Mouse (Mus musculus): ENCODE measurements around the gene Rhobtb3. TPM values are rescaled to one million over a fixed set of nuclear protein-coding genes. Genes with fewer than 3 reads are reported as not detected.
"Not testable (repeated sequence)": the region's sequence is repeated elsewhere in the genome, so short reads cannot be mapped to it uniquely, and the experiment has no call there.

Gene Rhobtb3
- polyA plus RNA-seq, 1 experiment from 2014 or later: 33.1 TPM

GRCm38 (mm10) chr13:75832697-75833096, 111.0 kb downstream of the Rhobtb3 start:
- ATAC-seq: no peak
- H3K9ac ChIP-seq (replicated peaks; ENCODE audit: low read depth, low read length): no peak overlapping the region
- no peaks in the 10 kb centered on the region for H3K9me3 ChIP-seq (ENCODE audit: control insufficient read depth, low read length)
- H3K27ac ChIP-seq (ENCODE audit: low read length): no peak overlapping the region
- H3K4me1 ChIP-seq (replicated peaks; ENCODE audit: control insufficient read depth, insufficient read depth, low read length): no peaks in the 10 kb centered on the region
- H3K4me3 ChIP-seq (replicated peaks; ENCODE audit: low read length): no peak overlapping the region
- no peaks in the 10 kb centered on the region for H3K36me3 ChIP-seq (ENCODE audit: control insufficient read depth, insufficient read depth)
- no peak overlapping the region for H3K4me2 ChIP-seq (ENCODE audit: low read length)
- no peaks in the 10 kb centered on the region for H3K27me3 ChIP-seq (replicated peaks; ENCODE audit: control insufficient read depth, insufficient read depth, low read length)

GRCm38 (mm10) chr13:75831710-75832109, 112.0 kb downstream of the Rhobtb3 start:
- H3K4me3 ChIP-seq (replicated peaks; ENCODE audit: low read length): no peak overlapping the region
- 78% methylated on average over 6 of the region's 6 CpGs for WGBS
- no peak overlapping the region for H3K9ac ChIP-seq (replicated peaks; ENCODE audit: low read depth, low read length)
- no peaks in the 10 kb centered on the region for H3K9me3 ChIP-seq (ENCODE audit: control insufficient read depth, low read length)
- no peak overlapping the region for H3K4me2 ChIP-seq (ENCODE audit: low read length)
- no peak for ATAC-seq
- no peak overlapping the region for H3K27ac ChIP-seq (ENCODE audit: low read length)
- no peaks in the 10 kb centered on the region for H3K36me3 ChIP-seq (ENCODE audit: control insufficient read depth, insufficient read depth)
- no peaks in the 10 kb centered on the region for H3K27me3 ChIP-seq (replicated peaks; ENCODE audit: control insufficient read depth, insufficient read depth, low read length)
- H3K4me1 ChIP-seq (replicated peaks; ENCODE audit: control insufficient read depth, insufficient read depth, low read length): no peaks in the 10 kb centered on the region

- no peak overlapping the region for H3K9ac ChIP-seq (replicated peaks; ENCODE audit: low read depth, low read length)
- ATAC-seq: no peak
- H3K4me1 ChIP-seq (replicated peaks; ENCODE audit: control insufficient read depth, insufficient read depth, low read length): no peaks in the 10 kb centered on the region
- H3K27me3 ChIP-seq (replicated peaks; ENCODE audit: control insufficient read depth, insufficient read depth, low read length): no peaks in the 10 kb centered on the region
- no peak overlapping the region for H3K4me3 ChIP-seq (replicated peaks; ENCODE audit: low read length)
- H3K4me2 ChIP-seq (ENCODE audit: low read length): no peak overlapping the region
- no peaks in the 10 kb centered on the region for H3K36me3 ChIP-seq (ENCODE audit: control insufficient read depth, insufficient read depth)
- H3K9me3 ChIP-seq (ENCODE audit: control insufficient read depth, low read length): no peaks in the 10 kb centered on the region
- H3K27ac ChIP-seq (ENCODE audit: low read length): no peak overlapping the region
- WGBS: 90% methylated on average over 1 of the region's 1 CpGs
These were observed 113.0 kb downstream of the Rhobtb3 start for GRCm38 (mm10) chr13:75830708-75831107.

GRCm38 (mm10) chr13:75825388-75825787, 118.3 kb downstream of the Rhobtb3 start:
- Histone ChIP-seq H3K36me3 (ENCODE audit: control insufficient read depth, insufficient read depth) (no peaks in the 10 kb centered on the region), H3K9ac (replicated peaks; ENCODE audit: low read depth, low read length) (no peak overlapping the region), H3K27ac (ENCODE audit: low read length) (no peak overlapping the region), H3K4me2 (ENCODE audit: low read length) (no peak overlapping the region), H3K4me3 (replicated peaks; ENCODE audit: low read length) (no peak overlapping the region), H3K4me1 (replicated peaks; ENCODE audit: control insufficient read depth, insufficient read depth, low read length) (no peaks in the 10 kb centered on the region), H3K27me3 (replicated peaks; ENCODE audit: control insufficient read depth, insufficient read depth, low read length) (no peaks in the 10 kb centered on the region), H3K9me3 (ENCODE audit: control insufficient read depth, low read length) (no peaks in the 10 kb centered on the region)
- 100% methylated on average over 1 of the region's 1 CpGs for WGBS
- no peak for ATAC-seq

GRCm38 (mm10) chr13:75824611-75825319, 119.0 kb downstream of the Rhobtb3 start:
- H3K9ac ChIP-seq (replicated peaks; ENCODE audit: low read depth, low read length): no peak overlapping the region
- no peak overlapping the region for H3K27ac ChIP-seq (ENCODE audit: low read length)
- H3K4me2 ChIP-seq (ENCODE audit: low read length): no peak overlapping the region
- no peaks in the 10 kb centered on the region for H3K4me1 ChIP-seq (replicated peaks; ENCODE audit: control insufficient read depth, insufficient read depth, low read length)
- ATAC-seq: no peak
- no peaks in the 10 kb centered on the region for H3K27me3 ChIP-seq (replicated peaks; ENCODE audit: control insufficient read depth, insufficient read depth, low read length)
- H3K36me3 ChIP-seq (ENCODE audit: control insufficient read depth, insufficient read depth): no peaks in the 10 kb centered on the region
- no peaks in the 10 kb centered on the region for H3K9me3 ChIP-seq (ENCODE audit: control insufficient read depth, low read length)
- 87% methylated on average over 5 of the region's 5 CpGs for WGBS
- no peak overlapping the region for H3K4me3 ChIP-seq (replicated peaks; ENCODE audit: low read length)

- Histone ChIP-seq H3K4me3 (replicated peaks; ENCODE audit: low read length) (no peak overlapping the region), H3K9me3 (ENCODE audit: control insufficient read depth, low read length) (no peaks in the 10 kb centered on the region), H3K9ac (replicated peaks; ENCODE audit: low read depth, low read length) (no peak overlapping the region), H3K36me3 (ENCODE audit: control insufficient read depth, insufficient read depth) (no peaks in the 10 kb centered on the region), H3K4me2 (ENCODE audit: low read length) (no peak overlapping the region), H3K27me3 (replicated peaks; ENCODE audit: control insufficient read depth, insufficient read depth, low read length) (no peaks in the 10 kb centered on the region), H3K4me1 (replicated peaks; ENCODE audit: control insufficient read depth, insufficient read depth, low read length) (no peaks in the 10 kb centered on the region), H3K27ac (ENCODE audit: low read length) (no peak overlapping the region)
- no peak for ATAC-seq
- 96% methylated on average over 8 of the region's 9 CpGs for WGBS
These were observed 120.5 kb downstream of the Rhobtb3 start for GRCm38 (mm10) chr13:75823201-75823600.

GRCm38 (mm10) chr13:75822366-75822765, 121.4 kb downstream of the Rhobtb3 start:
- H3K9ac ChIP-seq (replicated peaks; ENCODE audit: low read depth, low read length); H3K9me3 ChIP-seq (ENCODE audit: control insufficient read depth, low read length); H3K4me1 ChIP-seq (replicated peaks; ENCODE audit: control insufficient read depth, insufficient read depth, low read length); H3K4me2 ChIP-seq (ENCODE audit: low read length); H3K27ac ChIP-seq (ENCODE audit: low read length); H3K4me3 ChIP-seq (replicated peaks; ENCODE audit: low read length); H3K36me3 ChIP-seq (ENCODE audit: control insufficient read depth, insufficient read depth); H3K27me3 ChIP-seq (replicated peaks; ENCODE audit: control insufficient read depth, insufficient read depth, low read length); ATAC-seq: not testable (repeated sequence)
- WGBS: 90% methylated on average over 4 of the region's 4 CpGs

GRCm38 (mm10) chr13:75819898-75820297, 123.8 kb downstream of the Rhobtb3 start:
- no peaks in the 10 kb centered on the region for H3K36me3 ChIP-seq (ENCODE audit: control insufficient read depth, insufficient read depth)
- no peak overlapping the region for H3K4me3 ChIP-seq (replicated peaks; ENCODE audit: low read length)

More at GRCm38 (mm10) chr13:75819898-75820297, 123.8 kb downstream of the Rhobtb3 start:
- ATAC-seq: no peak
- Histone ChIP-seq H3K9me3 (ENCODE audit: control insufficient read depth, low read length) (no peaks in the 10 kb centered on the region), H3K4me1 (replicated peaks; ENCODE audit: control insufficient read depth, insufficient read depth, low read length) (no peaks in the 10 kb centered on the region), H3K27ac (ENCODE audit: low read length) (no peak overlapping the region), H3K27me3 (replicated peaks; ENCODE audit: control insufficient read depth, insufficient read depth, low read length) (no peaks in the 10 kb centered on the region), H3K9ac (replicated peaks; ENCODE audit: low read depth, low read length) (no peak overlapping the region), H3K4me2 (ENCODE audit: low read length) (no peak overlapping the region)
